Mouse (Mus musculus) megakaryocyte, embryonic 14.5 days (primary cell): Measurements from ENCODE around the gene Gm3854.

Source experiments
- FLI1 ChIP-seq: IDR thresholded peaks from 2 replicates; pipeline ENCODE4 v1.6.1; 2012; ENCODE audit warnings: low read length, inconsistent platforms, mixed read lengths
- GATA1 ChIP-seq: IDR thresholded peaks from 3 replicates; pipeline ENCODE4 v1.6.1; 2012; ENCODE audit warnings: mixed read lengths, low read length, inconsistent platforms, borderline replicate concordance

DNA sequence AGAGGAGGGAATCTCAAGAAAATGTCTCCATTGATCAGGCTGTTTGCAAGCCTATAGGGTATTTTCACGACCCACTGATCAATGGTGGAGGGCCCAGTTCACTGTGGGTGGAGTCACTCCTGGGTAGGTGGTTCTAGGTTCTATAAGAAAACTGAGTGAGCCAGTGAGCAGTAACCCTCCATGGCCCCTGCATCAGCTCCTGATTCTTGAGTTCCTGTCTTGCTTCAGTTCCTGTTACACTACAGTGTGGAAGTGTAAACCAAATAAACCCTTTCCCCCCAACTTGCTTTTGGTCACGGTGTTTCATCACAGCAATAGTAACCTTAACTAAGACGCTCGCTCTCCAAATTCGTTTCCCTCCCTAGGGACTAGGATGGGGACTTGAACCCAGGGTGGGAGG lies 45.4 kb downstream of the Gm3854 start:
- TF ChIP-seq FLI1 (no peak), GATA1 (no peak)
